ENCODE assay signal across 9 mouse cellular contexts in the genomic region with DNA sequence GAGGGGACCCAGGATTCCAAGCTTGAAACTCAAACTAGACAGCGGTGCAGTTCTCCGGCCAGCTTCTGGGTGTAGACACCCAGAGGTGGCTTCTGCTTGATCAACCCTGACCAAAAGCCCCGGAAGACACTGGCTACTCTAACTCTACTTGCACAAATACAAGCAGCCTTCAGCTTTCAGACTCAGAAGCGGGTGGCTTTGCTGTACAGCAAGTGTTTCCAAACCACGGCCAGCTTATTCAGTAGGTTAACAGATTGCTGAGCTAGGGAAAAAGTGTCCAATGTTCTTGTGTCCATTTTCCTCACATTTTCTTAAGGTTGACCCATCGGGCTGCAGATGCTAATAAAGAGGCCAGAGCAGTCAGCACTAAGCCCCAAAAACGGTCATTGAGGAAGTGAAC. TPM values are rescaled to one million over a fixed set of nuclear protein-coding genes. Genes with fewer than 3 reads are reported as not detected.
DNase-seq lines count a peak whose midpoint lies in the region; ATAC-seq lines count a peak whose summit lies in the region.
"Had no signal": no experiment of that assay in that cellular context is flagged by ENCODE, and none has a peak within 500 bp of the region (broad histone marks: within the 10 kb centered on the region; RNA-seq: fewer than 3 reads in every experiment).

No protein-coding gene starts in this region.

- no peak for ATAC-seq in kidney, embryonic 15.5 days (replicated peaks; ENCODE audit: low FRiP score)
- ATAC-seq in embryonic facial prominence, embryonic 11.5 days (replicated peaks; ENCODE audit: insufficient number of reproducible peaks, low FRiP score, low TSS enrichment, low read depth): no peak
- ATAC-seq in hindbrain, embryonic 14.5 days (ENCODE audit: low FRiP score): no peak
- ATAC-seq in midbrain, embryonic 16.5 days: no peak

- H3K4me1 ChIP-seq in kidney, embryonic 15.5 days: peaks cover 31% of the 10 kb centered on the region
- 0 out of 2 replicates have a peak, but pooled peaks cover 4% of the 10 kb centered on the region for H3K4me1 ChIP-seq in embryonic facial prominence, embryonic 11.5 days (ENCODE audit: control insufficient read depth, insufficient read depth, low read length)
- H3K4me1 ChIP-seq in hindbrain, embryonic 14.5 days (replicated peaks; ENCODE audit: control insufficient read depth, insufficient read depth, low read length): peaks cover 39% of the 10 kb centered on the region
- H3K4me1 ChIP-seq in midbrain, embryonic 16.5 days (ENCODE audit: control insufficient read depth, insufficient read depth, low read length): peaks cover 32% of the 10 kb centered on the region

- no peaks in the 10 kb centered on the region for H3K9me3 ChIP-seq in kidney, embryonic 15.5 days (replicated peaks)
- no peaks in the 10 kb centered on the region for H3K9me3 ChIP-seq in embryonic facial prominence, embryonic 11.5 days (replicated peaks; ENCODE audit: control insufficient read depth, low read length)
- no peaks in the 10 kb centered on the region for H3K9me3 ChIP-seq in hindbrain, embryonic 14.5 days (ENCODE audit: control insufficient read depth, low read length)
- H3K9me3 ChIP-seq in midbrain, embryonic 16.5 days (replicated peaks; ENCODE audit: control insufficient read depth, low read length, poor library complexity, severe bottlenecking): no peaks in the 10 kb centered on the region

- no peak for DNase-seq in kidney, postnatal 14 days
- DNase-seq in embryonic facial prominence, embryonic 11.5 days (ENCODE audit: low spot score): no peak
- DNase-seq in hindbrain, embryonic 14.5 days (ENCODE audit: low spot score): peak; percentile 40
- DNase-seq in adrenal gland, adult 18-20 months (ENCODE audit: low spot score in 2 of 2): no peak
- no peak for DNase-seq in adrenal gland, adult (ENCODE audit: inconsistent age in 2 of 2, low spot score in 1 of 2)
- no peak for DNase-seq in c-Kit-positive CD71-positive TER-119-positive erythroid progenitor cells, embryonic 14.5 days (ENCODE audit: low spot score)

- H3K27me3 ChIP-seq in kidney, embryonic 15.5 days: peaks cover 93% of the 10 kb centered on the region
- peaks cover 47% of the 10 kb centered on the region for H3K27me3 ChIP-seq in embryonic facial prominence, embryonic 11.5 days (ENCODE audit: control insufficient read depth, insufficient read depth, low read length)
- peaks cover 6% of the 10 kb centered on the region; the same call in 1 of the 2 replicates for H3K27me3 ChIP-seq in hindbrain, embryonic 14.5 days (ENCODE audit: control insufficient read depth, insufficient read depth, low read length)
- H3K27me3 ChIP-seq in midbrain, embryonic 16.5 days (ENCODE audit: control insufficient read depth, insufficient read depth, low read depth, low read length): peaks cover 23% of the 10 kb centered on the region

- no peaks in the 10 kb centered on the region for H3K36me3 ChIP-seq in kidney, embryonic 15.5 days
- H3K36me3 ChIP-seq in embryonic facial prominence, embryonic 11.5 days (replicated peaks; ENCODE audit: control insufficient read depth, insufficient read depth, low read depth, low read length): no peaks in the 10 kb centered on the region
- H3K36me3 ChIP-seq in hindbrain, embryonic 14.5 days (replicated peaks; ENCODE audit: control insufficient read depth, insufficient read depth): no peaks in the 10 kb centered on the region
- no peaks in the 10 kb centered on the region for H3K36me3 ChIP-seq in midbrain, embryonic 16.5 days (ENCODE audit: control insufficient read depth, insufficient read depth, low read length)

- peak overlapping the region; percentile 21; the same call in 1 of the 2 replicates for H3K9ac ChIP-seq in kidney, embryonic 15.5 days
- H3K9ac ChIP-seq in embryonic facial prominence, embryonic 11.5 days (replicated peaks; ENCODE audit: low read length): peak overlapping the region; percentile 81
- H3K9ac ChIP-seq in hindbrain, embryonic 14.5 days: peak overlapping the region; percentile 75
- H3K9ac ChIP-seq in midbrain, embryonic 16.5 days (ENCODE audit: low read depth, low read length): peak overlapping the region; percentile 79

- H3K4me3 ChIP-seq in kidney, embryonic 15.5 days (replicated peaks): peak overlapping the region; percentile 49
- H3K4me3 ChIP-seq in embryonic facial prominence, embryonic 11.5 days (ENCODE audit: low read depth, low read length): peak overlapping the region; percentile 41
- H3K4me3 ChIP-seq in hindbrain, embryonic 14.5 days (replicated peaks; ENCODE audit: low read length): peak overlapping the region; percentile 44
- peak overlapping the region; percentile 53 for H3K4me3 ChIP-seq in midbrain, embryonic 16.5 days (ENCODE audit: low read depth, low read length)

- 16% methylated on average over 7 of the region's 7 CpGs for WGBS in kidney, embryonic 15.5 days
- 11% methylated on average over 7 of the region's 7 CpGs for WGBS in embryonic facial prominence, embryonic 11.5 days
- WGBS in hindbrain, embryonic 14.5 days: 5% methylated on average over 7 of the region's 7 CpGs
- 10% methylated on average over 7 of the region's 7 CpGs for WGBS in midbrain, embryonic 16.5 days

- H3K27ac ChIP-seq in kidney, embryonic 15.5 days: no peak overlapping the region
- H3K27ac ChIP-seq in embryonic facial prominence, embryonic 11.5 days (replicated peaks; ENCODE audit: low read depth, low read length): no peak overlapping the region
- peak overlapping the region; percentile 93 for H3K27ac ChIP-seq in hindbrain, embryonic 14.5 days
- H3K27ac ChIP-seq in midbrain, embryonic 16.5 days (ENCODE audit: low read length): peak overlapping the region; percentile 81

- H3K4me2 ChIP-seq in kidney, embryonic 15.5 days: peak overlapping the region; percentile 78
- H3K4me2 ChIP-seq in embryonic facial prominence, embryonic 11.5 days (ENCODE audit: low read depth, low read length): peak overlapping the region; percentile 82
- peak overlapping the region; percentile 73 for H3K4me2 ChIP-seq in hindbrain, embryonic 14.5 days (replicated peaks)
- H3K4me2 ChIP-seq in midbrain, embryonic 16.5 days (ENCODE audit: low read length): peak overlapping the region; percentile 88

RNA-seq across cellular contexts. Expression of a gene that starts 9.6 kb away (rescaled TPM):
- polyA plus RNA-seq in kidney, embryonic 15.5 days (2015; fragmentation: Nextera tagmentation; extraction: Ambion mirVana): not detected in 2 replicates
- polyA plus RNA-seq in embryonic facial prominence, embryonic 11.5 days (2014; fragmentation: Nextera tagmentation; extraction: Ambion mirVana): 2.5 and 3.9 TPM in 2 replicates
- 8.1 and 9.0 TPM in 2 replicates for polyA plus RNA-seq in hindbrain, embryonic 14.5 days (2014; fragmentation: Nextera tagmentation; extraction: Ambion mirVana)
- polyA plus RNA-seq in midbrain, embryonic 16.5 days (2015; fragmentation: Nextera tagmentation; extraction: Ambion mirVana): 0.45 and 0.55 TPM in 2 replicates
- total RNA-seq in adrenal gland, adult 18-20 months (2021): not detected

RNA-seq across cellular contexts. Expression of a gene that starts 22.1 kb away (rescaled TPM):
- polyA plus RNA-seq in kidney, embryonic 15.5 days (2015; fragmentation: Nextera tagmentation; extraction: Ambion mirVana): 52.6 and 58.0 TPM in 2 replicates
- 74.8 and 75.7 TPM in 2 replicates for polyA plus RNA-seq in embryonic facial prominence, embryonic 11.5 days (2014; fragmentation: Nextera tagmentation; extraction: Ambion mirVana)
- 57.8 and 58.7 TPM in 2 replicates for polyA plus RNA-seq in hindbrain, embryonic 14.5 days (2014; fragmentation: Nextera tagmentation; extraction: Ambion mirVana)
- polyA plus RNA-seq in midbrain, embryonic 16.5 days (2015; fragmentation: Nextera tagmentation; extraction: Ambion mirVana): 58.0 and 61.0 TPM in 2 replicates
- 10 to 100 TPM; 18.5 to 22.8 TPM for total RNA-seq in adrenal gland, adult 18-20 months (2021)

RNA-seq across cellular contexts. Expression of a gene that starts 22.3 kb away (rescaled TPM):
- 38.3 and 40.4 TPM in 2 replicates for polyA plus RNA-seq in kidney, embryonic 15.5 days (2015; fragmentation: Nextera tagmentation; extraction: Ambion mirVana)
- 37.1 and 37.5 TPM in 2 replicates for polyA plus RNA-seq in embryonic facial prominence, embryonic 11.5 days (2014; fragmentation: Nextera tagmentation; extraction: Ambion mirVana)
- polyA plus RNA-seq in hindbrain, embryonic 14.5 days (2014; fragmentation: Nextera tagmentation; extraction: Ambion mirVana): 52.3 and 53.2 TPM in 2 replicates
- polyA plus RNA-seq in midbrain, embryonic 16.5 days (2015; fragmentation: Nextera tagmentation; extraction: Ambion mirVana): 55.9 and 56.5 TPM in 2 replicates
- 10 to 100 TPM; 16.3 to 23.5 TPM for total RNA-seq in adrenal gland, adult 18-20 months (2021)

RNA-seq across cellular contexts. Expression of a gene that starts 23.8 kb away (rescaled TPM):
- polyA plus RNA-seq in kidney, embryonic 15.5 days (2015; fragmentation: Nextera tagmentation; extraction: Ambion mirVana): 1.4 and 2.1 TPM in 2 replicates
- polyA plus RNA-seq in embryonic facial prominence, embryonic 11.5 days (2014; fragmentation: Nextera tagmentation; extraction: Ambion mirVana): 1.6 and 2.7 TPM in 2 replicates
- polyA plus RNA-seq in hindbrain, embryonic 14.5 days (2014; fragmentation: Nextera tagmentation; extraction: Ambion mirVana): 257 and 303 TPM in 2 replicates
- 299 and 401 TPM in 2 replicates for polyA plus RNA-seq in midbrain, embryonic 16.5 days (2015; fragmentation: Nextera tagmentation; extraction: Ambion mirVana)
- 1 to 10 TPM; 6.2 to 7.5 TPM for total RNA-seq in adrenal gland, adult 18-20 months (2021)

RNA-seq across cellular contexts. Expression of a gene that starts 34.7 kb away (rescaled TPM):
- polyA plus RNA-seq in kidney, embryonic 15.5 days (2015; fragmentation: Nextera tagmentation; extraction: Ambion mirVana): 0.28 TPM in 1 of 2 replicates, not detected in the other
- not detected in 2 replicates for polyA plus RNA-seq in embryonic facial prominence, embryonic 11.5 days (2014; fragmentation: Nextera tagmentation; extraction: Ambion mirVana)
- not detected in 2 replicates for polyA plus RNA-seq in hindbrain, embryonic 14.5 days (2014; fragmentation: Nextera tagmentation; extraction: Ambion mirVana)
- not detected in 2 replicates for polyA plus RNA-seq in midbrain, embryonic 16.5 days (2015; fragmentation: Nextera tagmentation; extraction: Ambion mirVana)
- not detected for total RNA-seq in adrenal gland, adult 18-20 months (2021)
- total RNA-seq: left cerebral cortex, adult 8-10 months had no signal

Comparison
In these comparisons a context has a peak if more than half of its experiments do, and no peak if none do; other contexts are left out.
1. H3K27ac ChIP-seq: peak in hindbrain, embryonic 14.5 days (single experiment) and midbrain, embryonic 16.5 days (single experiment); none in kidney, embryonic 15.5 days (single experiment) and embryonic facial prominence, embryonic 11.5 days (single experiment).
2. H3K9ac ChIP-seq: peak in every context shown above with its lines; median percentile 81 in embryonic facial prominence, embryonic 11.5 days; 79 in midbrain, embryonic 16.5 days; 75 in hindbrain, embryonic 14.5 days; 21 in kidney, embryonic 15.5 days.
3. Peak in every context shown above with its lines, with median percentiles within 50 percentile points of each other: H3K4me2 ChIP-seq and H3K4me3 ChIP-seq.